Mouse (Mus musculus) heart, adult 2 months (tissue): Measurements from ENCODE around the gene Abt1.

Source experiments
- CTCF ChIP-seq: fragments of 200-600 bp; IDR thresholded peaks from 2 replicates; pipeline ENCODE4 v1.8.1; 2022; ENCODE audit warnings: antibody characterized with exemption, mild to moderate bottlenecking, moderate library complexity
- POLR2A ChIP-seq: fragments of 200-500 bp; IDR thresholded peaks from 2 replicates; pipeline ENCODE4 v1.6.1; 2011; ENCODE audit warnings: mild to moderate bottlenecking, low read depth, low read length, control low read depth; ENCODE audit not compliant: insufficient read depth

DNA sequence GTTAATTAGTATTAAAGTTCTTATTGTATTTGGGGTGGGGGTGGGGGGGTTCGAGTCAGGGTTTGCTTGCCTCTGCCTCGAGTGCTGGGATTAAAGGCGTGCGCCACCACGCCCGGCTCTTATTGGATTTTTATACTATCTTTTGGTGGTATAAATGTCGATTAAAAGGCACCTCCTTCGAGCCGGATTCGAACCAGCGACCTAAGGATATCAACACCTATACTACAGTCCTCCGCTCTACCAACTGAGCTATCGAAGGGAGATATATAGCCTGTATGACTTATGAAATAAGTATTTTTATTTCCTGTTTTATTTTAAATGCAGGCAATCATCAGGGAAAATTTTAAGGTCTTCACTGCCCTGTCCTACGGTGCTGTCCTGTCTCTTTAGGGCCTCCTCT is 3.3 kb upstream of the Abt1 start:
- TF ChIP-seq CTCF = no peak
- no peak for TF ChIP-seq POLR2A
